Mouse (Mus musculus) C2C12 (cell line): ENCODE results near the gene Chac2. TPM values are rescaled to one million over a fixed set of nuclear protein-coding genes. Genes with fewer than 3 reads are reported as not detected.

Experiments used
- H3K27me3 ChIP-seq: one replicate; pipeline ENCODE4 v1.6.1; 2011; ENCODE audit not compliant: control insufficient read depth, insufficient read depth, insufficient read length
- H3K36me3 ChIP-seq: one replicate; pipeline ENCODE4 v1.6.1; 2011; ENCODE audit not compliant: control insufficient read depth, insufficient read depth
- H3K4me3 ChIP-seq: one replicate; pipeline ENCODE4 v1.5.1; 2011; ENCODE audit warnings: mild to moderate bottlenecking, control low read depth; ENCODE audit not compliant: poor library complexity, insufficient read depth, severe bottlenecking
- H3K79me2 ChIP-seq: one replicate; pipeline ENCODE4 v1.6.1; 2011; ENCODE audit not compliant: control insufficient read depth, insufficient read depth
- H3K79me3 ChIP-seq: one replicate; pipeline ENCODE4 v1.6.1; 2011; ENCODE audit warnings: low read depth, control low read depth
- H3ac ChIP-seq: one replicate; pipeline ENCODE3; 2011; ENCODE audit warnings: low read depth; ENCODE audit not compliant: control insufficient read depth, insufficient read length
- CEBPB ChIP-seq: IDR thresholded peaks from one replicate; pipeline ENCODE4 v1.6.1; 2011; ENCODE audit warnings: low read depth, mild to moderate bottlenecking, control low read depth, moderate library complexity
- CTCF ChIP-seq: IDR thresholded peaks from one replicate; pipeline ENCODE4 v1.5.1; 2011; ENCODE audit not compliant: control insufficient read depth, insufficient read depth, insufficient read length
- FOSL1 ChIP-seq: IDR thresholded peaks from one replicate; pipeline ENCODE4 v1.8.0; 2011; ENCODE audit warnings: mild to moderate bottlenecking, low read length; ENCODE audit not compliant: poor library complexity, insufficient read depth, severe bottlenecking
- MAX ChIP-seq: IDR thresholded peaks from one replicate; pipeline ENCODE4 v1.6.1; 2011; ENCODE audit warnings: mild to moderate bottlenecking, control low read depth
- MYOD1 ChIP-seq: IDR thresholded peaks from one replicate; pipeline ENCODE4 v1.6.1; 2011; ENCODE audit warnings: low read depth; ENCODE audit not compliant: control insufficient read depth, insufficient read length
- MYOG ChIP-seq: IDR thresholded peaks from one replicate; pipeline ENCODE4 v1.6.1; 2011; ENCODE audit not compliant: control insufficient read depth, insufficient read length; ENCODE audit errors: extremely low read depth
- USF1 ChIP-seq: IDR thresholded peaks from one replicate; pipeline ENCODE4 v1.6.1; 2011; ENCODE audit warnings: low read depth, mild to moderate bottlenecking, control low read depth, moderate library complexity
- polyA plus RNA-seq: library from polyadenylated mRNA; unstranded; fragments of >200 nt; fragmentation: generic; extraction: Trizol; gene quantifications from one replicate; pipeline ENCODE4 v1.2.1, GENCODE M21; 2012; ENCODE audit warnings: missing spikeins

Chac2 gene
- polyA plus RNA-seq, 1 experiment, result 4.2 TPM

- Histone ChIP-seq H3K4me3 (peak overlapping the region; percentile 68), H3K79me2 (peaks cover 26% of the 10 kb centered on the region), H3K36me3 (peaks cover 32% of the 10 kb centered on the region), H3K27me3 (no peaks in the 10 kb centered on the region), H3ac (peak overlapping the region; percentile 66), H3K79me3 (peaks cover 3% of the 10 kb centered on the region)
- no peak for TF ChIP-seq FOSL1
- no peak for TF ChIP-seq MYOG
- no peak for TF ChIP-seq MAX
- no peak for TF ChIP-seq MYOD1
- no peak for TF ChIP-seq USF1
- TF ChIP-seq CEBPB, result no peak
- TF ChIP-seq CTCF, result no peak
Measured at GRCm38 (mm10) chr11:30953469-30954154, 32.5 kb downstream of the Chac2 start.

GRCm38 (mm10) chr11:30952829-30953228 lies 33.3 kb downstream of the Chac2 start:
- Histone ChIP-seq H3ac (no peak overlapping the region), H3K27me3 (no peaks in the 10 kb centered on the region), H3K79me2 (peaks cover 26% of the 10 kb centered on the region), H3K79me3 (peaks cover 3% of the 10 kb centered on the region), H3K36me3 (peaks cover 39% of the 10 kb centered on the region), H3K4me3 (no peak overlapping the region)
- TF ChIP-seq FOSL1, result no peak
- TF ChIP-seq MYOG, result no peak
- no peak for TF ChIP-seq MYOD1
- TF ChIP-seq MAX, result no peak

GRCm38 (mm10) chr11:30943522-30943921 lies 42.6 kb downstream of the Chac2 start:
- Histone ChIP-seq H3K36me3 (peaks cover 88% of the 10 kb centered on the region), H3K79me3 (no peaks in the 10 kb centered on the region)

DNA sequence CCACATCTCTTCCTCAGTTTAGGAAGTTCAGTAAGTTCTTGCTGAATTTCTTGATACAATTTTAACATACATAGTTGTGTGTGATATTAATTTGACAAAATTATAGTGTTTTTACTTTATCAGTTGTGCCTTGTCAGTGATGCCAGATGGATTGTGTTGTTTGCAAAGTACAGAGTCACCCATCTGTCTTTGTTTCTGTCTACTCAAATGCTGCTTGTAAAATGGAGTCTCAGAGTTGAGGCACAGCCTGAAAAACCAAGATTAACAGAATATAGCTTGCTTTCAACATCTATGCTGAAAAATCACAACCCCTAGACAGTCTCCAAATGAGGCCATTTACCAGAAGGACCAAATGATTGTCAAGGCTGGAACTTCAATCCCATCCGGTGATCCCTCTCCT lies 57.7 kb downstream of the Chac2 start:
- H3K36me3 ChIP-seq, result peaks cover 31% of the 10 kb centered on the region
- H3K79me3 ChIP-seq, result no peaks in the 10 kb centered on the region
- no peaks in the 10 kb centered on the region for H3K79me2 ChIP-seq
- no peak overlapping the region for H3ac ChIP-seq
- no peaks in the 10 kb centered on the region for H3K27me3 ChIP-seq
- no peak overlapping the region for H3K4me3 ChIP-seq
- TF ChIP-seq CTCF (no peak), MAX (no peak), MYOD1 (no peak), CEBPB (no peak), USF1 (no peak), FOSL1 (no peak), MYOG (no peak)

More at GRCm38 (mm10) chr11:30943522-30943921, 42.6 kb downstream of the Chac2 start:
- H3K79me2 ChIP-seq, result no peaks in the 10 kb centered on the region
- no peak overlapping the region for H3ac ChIP-seq
- TF ChIP-seq CEBPB, result no peak
- H3K27me3 ChIP-seq, result no peaks in the 10 kb centered on the region
- H3K4me3 ChIP-seq, result no peak overlapping the region

DNA sequence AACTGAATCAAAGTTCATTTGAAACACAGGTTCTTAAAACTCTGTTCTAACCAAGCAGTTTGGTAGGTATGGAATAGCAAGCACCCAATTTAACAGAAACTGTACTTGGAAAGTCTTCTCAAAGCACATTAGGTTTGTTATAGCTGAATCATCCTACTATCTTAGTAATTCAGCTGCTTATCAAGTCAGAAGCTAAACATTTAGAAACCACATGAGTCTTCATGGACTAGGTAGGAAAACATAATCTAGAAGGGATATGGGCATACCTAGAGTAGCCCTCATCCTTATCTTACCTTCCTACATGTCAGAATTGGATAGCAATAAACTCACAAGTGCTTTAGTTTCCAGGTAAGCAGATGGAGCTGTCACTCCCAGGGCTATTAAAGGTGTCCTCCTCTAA lies 58.1 kb downstream of the Chac2 start:
- Histone ChIP-seq H3K4me3 (no peak overlapping the region), H3K36me3 (peaks cover 29% of the 10 kb centered on the region), H3K79me2 (no peaks in the 10 kb centered on the region), H3K27me3 (no peaks in the 10 kb centered on the region), H3ac (no peak overlapping the region), H3K79me3 (no peaks in the 10 kb centered on the region)
- TF ChIP-seq MAX (no peak), MYOG (no peak), FOSL1 (no peak), USF1 (no peak), CTCF (no peak), CEBPB (no peak), MYOD1 (no peak)

Other genes starting within 250 kb of the Chac2 start
- 13.3 TPM for gene Psme4, start 214.6 kb downstream of the Chac2 start, polyA plus RNA-seq
- gene Gpr75, start 101.0 kb downstream of the Chac2 start, polyA plus RNA-seq, result 0.06 TPM
- gene Asb3, start 100.9 kb downstream of the Chac2 start, polyA plus RNA-seq, result 6.4 TPM
- gene Erlec1, start 32.0 kb downstream of the Chac2 start, polyA plus RNA-seq, result 10.3 TPM
- not detected for gene Gm17332, start 196.1 kb upstream of the Chac2 start, polyA plus RNA-seq